Mouse (Mus musculus) liver, postnatal 0 days (tissue): ENCODE results near the gene Pptc7.

ENCODE experiments used
- CTCF ChIP-seq: sonication (generic); IDR thresholded peaks from 2 replicates; pipeline ENCODE4 v1.5.1; 2016; ENCODE audit warnings: antibody characterized with exemption, low read depth
- EP300 ChIP-seq: IDR thresholded peaks from 2 replicates; pipeline ENCODE4 v1.6.1; 2016; ENCODE audit warnings: antibody characterized with exemption, low read depth, mild to moderate bottlenecking

GRCm38 (mm10) chr5:122318100-122318499 lies 33.9 kb downstream of the Pptc7 start:
- TF ChIP-seq CTCF: peak; percentile 76
- no peak for TF ChIP-seq EP300
